Mouse (Mus musculus) ES-E14 (cell line): ENCODE measurements around the gene Cct4. TPM values are rescaled to one million over a fixed set of nuclear protein-coding genes. Genes with fewer than 3 reads are reported as not detected.
A peak's percentile ranks its signal among the peaks of the same experiment; 100 is the strongest.

ENCODE experiments used
- DNase-seq: peaks from one replicate; pipeline ENCODE4 v3.0.0-alpha.2; 2013; ENCODE audit warnings: low read depth, low spot score
- H3K27ac ChIP-seq: 2 replicates; pipeline ENCODE4 v1.5.1; 2012; ENCODE audit warnings: low read depth, mild to moderate bottlenecking, low read length, moderate library complexity, mixed read lengths; ENCODE audit not compliant: poor library complexity, insufficient read depth, severe bottlenecking
- H3K36me3 ChIP-seq: 2 replicates; pipeline ENCODE4 v1.6.1; 2012; ENCODE audit warnings: mild to moderate bottlenecking, low read length, moderate library complexity, mixed read lengths; ENCODE audit not compliant: control insufficient read depth, poor library complexity, insufficient read depth, severe bottlenecking
- H3K4me1 ChIP-seq, 2 experiments: fragments of 150-350 bp in 1 of 2; sonication (generic) in 1 of 2; 2 replicates each; pipeline ENCODE4 v1.6.1; 2012; ENCODE audit warnings: low read length in 2 of 2, mild to moderate bottlenecking in 1 of 2, mixed read lengths in 1 of 2; ENCODE audit not compliant: control insufficient read depth in 2 of 2, insufficient read depth in 2 of 2, poor library complexity in 1 of 2
- H3K4me3 ChIP-seq, 2 experiments: fragments of 150-350 bp in 1 of 2; sonication (generic) in 1 of 2; 2 replicates each; pipeline ENCODE4 v1.5.1; 2012; ENCODE audit warnings: low read length in 2 of 2, low read depth in 1 of 2, mild to moderate bottlenecking in 1 of 2, mixed read lengths in 1 of 2; ENCODE audit not compliant: insufficient read depth in 1 of 2, poor library complexity in 1 of 2, severe bottlenecking in 1 of 2
- H3K9ac ChIP-seq: 2 replicates; pipeline ENCODE4 v1.6.1; 2012; ENCODE audit warnings: low read depth, mild to moderate bottlenecking, low read length, mixed read lengths; ENCODE audit not compliant: poor library complexity, insufficient read depth, severe bottlenecking
- H3K9me3 ChIP-seq: fragments of 150-350 bp; sonication (generic); 2 replicates; pipeline ENCODE4 v1.6.1; 2012; ENCODE audit warnings: low read depth, mild to moderate bottlenecking, low read length; ENCODE audit not compliant: control insufficient read depth, insufficient read depth
- CHD2 ChIP-seq: IDR thresholded peaks from 2 replicates; pipeline ENCODE4 v1.6.1; 2014; ENCODE audit warnings: mild to moderate bottlenecking, low read depth, low read length, inconsistent platforms
- HCFC1 ChIP-seq: IDR thresholded peaks from 2 replicates; pipeline ENCODE4 v1.6.1; 2012; ENCODE audit warnings: low read length, inconsistent platforms, borderline replicate concordance; ENCODE audit not compliant: insufficient read depth
- MAFK ChIP-seq: IDR thresholded peaks from 2 replicates; pipeline ENCODE4 v1.6.1; 2014; ENCODE audit warnings: mild to moderate bottlenecking, low read depth, low read length, inconsistent platforms; ENCODE audit not compliant: insufficient read depth
- ZC3H11A ChIP-seq: IDR thresholded peaks from 2 replicates; pipeline ENCODE4 v1.6.1; 2012; ENCODE audit warnings: low read depth, mild to moderate bottlenecking, inconsistent platforms, low read length, borderline replicate concordance
- ZNF384 ChIP-seq: IDR thresholded peaks from 2 replicates; pipeline ENCODE4 v1.6.1; 2012; ENCODE audit warnings: low read depth, low read length, inconsistent platforms
- in situ Hi-C, 2 experiments: fragments of 600-800 bp; cut with MboI; formaldehyde crosslinking; loops; one replicate each; pipeline ENCODE4 v1.15.1; 2025; ENCODE audit warnings: low sequenced_read_pairs in 2 of 2, inconsistent platforms in 1 of 2; ENCODE audit not compliant: unreplicated experiment in 2 of 2
- total RNA-seq: library from RNA; depleted of rRNA; stranded (reverse); fragments of 300-350 nt; gene quantifications from 2 replicates; pipeline ENCODE4 v1.2.3, GENCODE M21; 2012

The Cct4 gene
- total RNA-seq, 1 experiment: 382 TPM

GRCm38 (mm10) chr11:23008181-23008823 is 18.0 kb downstream of the Cct4 start:
- H3K27ac ChIP-seq: peak overlapping the region; percentile 4; the same call in 1 of the 2 replicates
- peaks cover 7% of the 10 kb centered on the region for H3K36me3 ChIP-seq
- in situ Hi-C loops: loop anchor here in 1 of 2 experiments (5.0 kb wide), 1 partner anchor 274 kb away; no protein-coding TSS in a partner anchor
- peak overlapping the region; percentile 66 to 85 for H3K4me3 ChIP-seq
- H3K9me3 ChIP-seq: no peaks in the 10 kb centered on the region
- peak; percentile 83 for DNase-seq
- peak overlapping the region; percentile 78 for H3K9ac ChIP-seq
- H3K4me1 ChIP-seq: no peaks in the 10 kb centered on the region
- no peak for TF ChIP-seq MAFK
- no peak for TF ChIP-seq ZC3H11A
- no peak for TF ChIP-seq CHD2
- peak; percentile 20; the same call in 1 of the 2 replicates for TF ChIP-seq HCFC1
- TF ChIP-seq ZNF384: no peak

GRCm38 (mm10) chr11:23008824-23009200 is 18.5 kb downstream of the Cct4 start:
- no peak overlapping the region for H3K9ac ChIP-seq
- DNase-seq: no peak
- peaks cover 4% of the 10 kb centered on the region for H3K36me3 ChIP-seq
- no peaks in the 10 kb centered on the region for H3K4me1 ChIP-seq
- TF ChIP-seq CHD2: no peak
- TF ChIP-seq ZC3H11A: no peak
- TF ChIP-seq ZNF384: no peak
- no peak for TF ChIP-seq MAFK
- no peak for TF ChIP-seq HCFC1
- in situ Hi-C loops: loop anchor here in 1 of 2 experiments (5.0 kb wide), 1 partner anchor 273 kb away; no protein-coding TSS in a partner anchor
- no peak overlapping the region for H3K27ac ChIP-seq
- H3K9me3 ChIP-seq: no peaks in the 10 kb centered on the region
- H3K4me3 ChIP-seq: peak overlapping the region; percentile 66 to 85; a peak in 3 of 4 replicates

- Histone ChIP-seq H3K9me3 (no peaks in the 10 kb centered on the region), H3K4me1 (no peaks in the 10 kb centered on the region), H3K4me3 (no peak overlapping the region), H3K9ac (no peak overlapping the region), H3K27ac (no peak overlapping the region), H3K36me3 (no peaks in the 10 kb centered on the region)
- TF ChIP-seq MAFK (no peak), CHD2 (no peak), ZC3H11A (no peak), ZNF384 (no peak), HCFC1 (no peak)
- DNase-seq: no peak
- in situ Hi-C loops: no loop called here
Observed at GRCm38 (mm10) chr11:23013096-23013495, 22.8 kb downstream of the Cct4 start.

GRCm38 (mm10) chr11:23013580-23014294 is 23.4 kb downstream of the Cct4 start:
- no peak overlapping the region for H3K27ac ChIP-seq
- no peaks in the 10 kb centered on the region for H3K9me3 ChIP-seq
- H3K9ac ChIP-seq: no peak overlapping the region
- H3K4me1 ChIP-seq: no peaks in the 10 kb centered on the region
- no peak overlapping the region for H3K4me3 ChIP-seq
- H3K36me3 ChIP-seq: no peaks in the 10 kb centered on the region
- in situ Hi-C loops: no loop called here
- no peak for TF ChIP-seq CHD2
- no peak for TF ChIP-seq HCFC1
- TF ChIP-seq ZC3H11A: peak; percentile 91
- no peak for TF ChIP-seq ZNF384
- no peak for TF ChIP-seq MAFK
- DNase-seq: no peak
